8 mouse cellular contexts compared by ENCODE assay signal in the genomic region with DNA sequence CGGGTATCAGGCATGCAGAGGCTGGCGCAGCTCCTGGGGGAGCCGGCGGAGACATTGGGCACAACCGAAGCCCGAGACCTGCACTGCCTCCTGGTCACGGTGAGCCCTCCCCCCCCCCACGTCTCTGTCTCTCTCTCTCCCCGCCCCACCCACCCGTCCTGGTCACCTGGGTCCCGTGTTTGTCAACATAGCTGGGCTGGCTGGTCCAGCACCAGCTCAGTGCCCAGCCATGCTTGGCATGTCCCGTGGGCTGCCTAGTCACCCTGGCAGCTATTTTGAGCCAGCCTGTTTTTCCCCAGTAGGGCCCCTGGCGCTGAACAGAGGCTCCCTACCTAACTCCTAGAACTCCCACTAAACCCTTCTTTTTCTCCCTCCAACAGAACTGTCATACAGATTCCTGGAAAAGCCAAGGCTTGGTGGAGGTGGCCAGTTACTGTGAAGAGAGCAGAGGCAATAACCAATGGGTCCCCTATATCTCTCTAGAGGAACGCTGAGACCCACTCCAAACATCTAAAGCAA. TPM values are rescaled to one million over a fixed set of nuclear protein-coding genes. Genes with fewer than 3 reads are reported as not detected.
A peak's percentile ranks its signal among the peaks of the same experiment; 100 is the strongest.
DNase-seq lines count a peak whose midpoint lies in the region; ATAC-seq and TF ChIP-seq lines count a peak whose summit lies in the region.

No protein-coding gene starts in this region.

- peaks cover 8% of the 10 kb centered on the region for H3K36me3 ChIP-seq in E14TG2a.4 (ENCODE audit: insufficient read depth, low read length)
- H3K36me3 ChIP-seq in forebrain, embryonic 16.5 days (ENCODE audit: control insufficient read depth, insufficient read depth), result no peaks in the 10 kb centered on the region
- no peaks in the 10 kb centered on the region; the same call in 1 of the 2 replicates for H3K36me3 ChIP-seq in intestine, embryonic 16.5 days (ENCODE audit: control insufficient read depth, insufficient read depth, low read length)
- no peaks in the 10 kb centered on the region for H3K36me3 ChIP-seq in midbrain, embryonic 10.5 days

- under 1% methylated on average over 12 of the region's 14 CpGs for WGBS in forebrain, embryonic 16.5 days
- WGBS in intestine, embryonic 16.5 days, result 12% methylated on average over 14 of the region's 14 CpGs
- 4% methylated on average over 13 of the region's 14 CpGs for WGBS in midbrain, embryonic 10.5 days

- peak overlapping the region; percentile 90 for H3K4me3 ChIP-seq in E14TG2a.4 (replicated peaks; ENCODE audit: low read length)
- H3K4me3 ChIP-seq in forebrain, embryonic 16.5 days (replicated peaks; ENCODE audit: low read length), result peak overlapping the region; percentile 39
- peak overlapping the region; percentile 68 for H3K4me3 ChIP-seq in intestine, embryonic 16.5 days (ENCODE audit: low read length)
- H3K4me3 ChIP-seq in midbrain, embryonic 10.5 days, result peak overlapping the region; percentile 65

- H3K9me3 ChIP-seq in E14TG2a.4 (ENCODE audit: low read length), result no peaks in the 10 kb centered on the region
- no peaks in the 10 kb centered on the region for H3K9me3 ChIP-seq in forebrain, embryonic 16.5 days (ENCODE audit: control insufficient read depth, low read length)
- H3K9me3 ChIP-seq in intestine, embryonic 16.5 days (ENCODE audit: control insufficient read depth, low read length), result no peaks in the 10 kb centered on the region
- no peaks in the 10 kb centered on the region for H3K9me3 ChIP-seq in midbrain, embryonic 10.5 days (replicated peaks)

- H3K4me1 ChIP-seq in E14TG2a.4 (replicated peaks; ENCODE audit: low read depth, low read length), result peaks cover 94% of the 10 kb centered on the region
- H3K4me1 ChIP-seq in forebrain, embryonic 16.5 days (replicated peaks; ENCODE audit: control insufficient read depth, insufficient read depth, low read length), result peaks cover 57% of the 10 kb centered on the region
- H3K4me1 ChIP-seq in intestine, embryonic 16.5 days (ENCODE audit: control insufficient read depth, insufficient read depth, low read length), result peaks cover 48% of the 10 kb centered on the region
- H3K4me1 ChIP-seq in midbrain, embryonic 10.5 days, result peaks cover 87% of the 10 kb centered on the region

- H3K27ac ChIP-seq in forebrain, embryonic 16.5 days (ENCODE audit: low read length), result no peak overlapping the region
- no peak overlapping the region for H3K27ac ChIP-seq in intestine, embryonic 16.5 days (ENCODE audit: low read length)
- H3K27ac ChIP-seq in midbrain, embryonic 10.5 days (replicated peaks), result no peak overlapping the region

- DNase-seq in cerebellum, postnatal 25 days, result peak; percentile 63 to 71
- DNase-seq in midbrain, embryonic 10.5 days (ENCODE audit: low spot score), result peak; percentile 34
- no peak for DNase-seq in yolk sac, embryonic 10.5 days (ENCODE audit: low spot score)

- peak overlapping the region; percentile 68 for H3K4me2 ChIP-seq in forebrain, embryonic 16.5 days (ENCODE audit: low read length)
- peak overlapping the region; percentile 90 for H3K4me2 ChIP-seq in intestine, embryonic 16.5 days (ENCODE audit: low read depth, low read length)

- TF ChIP-seq CTCF in E14TG2a.4 (conservative IDR thresholded peaks at IDR 0.05; ENCODE audit: low read length), result no peak

- ATAC-seq in cerebellum, adult (ENCODE audit: insufficient number of reproducible peaks, low FRiP score, low TSS enrichment), result no peak
- no peak for ATAC-seq in forebrain, embryonic 16.5 days
- no peak for ATAC-seq in intestine, embryonic 16.5 days
- no peak for ATAC-seq in megakaryocyte progenitor cell, adult 5-6 weeks (replicated peaks; ENCODE audit: poor library complexity)

- H3K9ac ChIP-seq in forebrain, embryonic 16.5 days (replicated peaks; ENCODE audit: low read depth, low read length), result 0 out of 2 replicates have a peak overlapping the region, but pooled peaks have one; percentile 23
- peak overlapping the region; percentile 74 for H3K9ac ChIP-seq in intestine, embryonic 16.5 days (ENCODE audit: low read depth, low read length)

- H3K27me3 ChIP-seq in E14TG2a.4 (ENCODE audit: insufficient read depth, low read length), result peaks cover 50% of the 10 kb centered on the region
- peaks cover 35% of the 10 kb centered on the region for H3K27me3 ChIP-seq in forebrain, embryonic 16.5 days (replicated peaks; ENCODE audit: control insufficient read depth, insufficient read depth, low read length)
- H3K27me3 ChIP-seq in intestine, embryonic 16.5 days (replicated peaks; ENCODE audit: control insufficient read depth, insufficient read depth, low read length), result 0 out of 2 replicates have a peak, but pooled peaks cover 3% of the 10 kb centered on the region
- peaks cover 68% of the 10 kb centered on the region for H3K27me3 ChIP-seq in midbrain, embryonic 10.5 days (ENCODE audit: low read depth, poor library complexity, severe bottlenecking)

RNA-seq across cellular contexts. Expression of a gene that starts 1.3 kb away (rescaled TPM):
- polyA plus RNA-seq in forebrain, embryonic 16.5 days (2015; fragmentation: Nextera tagmentation; extraction: Ambion mirVana), result 5.8 and 7.0 TPM in 2 replicates
- 26.5 and 29.1 TPM in 2 replicates for polyA plus RNA-seq in intestine, embryonic 16.5 days (2015; fragmentation: Nextera tagmentation; extraction: Ambion mirVana)
- 6.1 and 9.2 TPM in 2 replicates for polyA plus RNA-seq in midbrain, embryonic 10.5 days (2016; fragmentation: Nextera tagmentation; extraction: Ambion mirVana)
- 18.7 and 20.7 TPM in 2 replicates for total RNA-seq in megakaryocyte progenitor cell, adult 5-6 weeks (2015)
- total RNA-seq in megakaryocyte progenitor cell, adult 5-6 weeks (2017), result 17.6 and 17.9 TPM in 2 replicates

RNA-seq across cellular contexts. Expression of a gene that starts 13.2 kb away (rescaled TPM):
- polyA plus RNA-seq in forebrain, embryonic 16.5 days (2015; fragmentation: Nextera tagmentation; extraction: Ambion mirVana), result 53.2 and 59.8 TPM in 2 replicates
- 38.6 and 41.0 TPM in 2 replicates for polyA plus RNA-seq in intestine, embryonic 16.5 days (2015; fragmentation: Nextera tagmentation; extraction: Ambion mirVana)
- polyA plus RNA-seq in midbrain, embryonic 10.5 days (2016; fragmentation: Nextera tagmentation; extraction: Ambion mirVana), result 77.9 and 84.7 TPM in 2 replicates
- total RNA-seq in megakaryocyte progenitor cell, adult 5-6 weeks (2015), result 11.7 and 13.9 TPM in 2 replicates
- total RNA-seq in megakaryocyte progenitor cell, adult 5-6 weeks (2017), result 49.3 and 56.9 TPM in 2 replicates

RNA-seq across cellular contexts. Expression of a gene that starts 30.4 kb away (rescaled TPM):
- 298 and 299 TPM in 2 replicates for polyA plus RNA-seq in forebrain, embryonic 16.5 days (2015; fragmentation: Nextera tagmentation; extraction: Ambion mirVana)
- polyA plus RNA-seq in intestine, embryonic 16.5 days (2015; fragmentation: Nextera tagmentation; extraction: Ambion mirVana), result 390 and 410 TPM in 2 replicates
- polyA plus RNA-seq in midbrain, embryonic 10.5 days (2016; fragmentation: Nextera tagmentation; extraction: Ambion mirVana), result 335 and 382 TPM in 2 replicates
- 132 and 150 TPM in 2 replicates for total RNA-seq in megakaryocyte progenitor cell, adult 5-6 weeks (2015)
- 55.3 and 100 TPM in 2 replicates for total RNA-seq in megakaryocyte progenitor cell, adult 5-6 weeks (2017)

RNA-seq across cellular contexts. Expression of a gene that starts 59.6 kb away (rescaled TPM):
- polyA plus RNA-seq in forebrain, embryonic 16.5 days (2015; fragmentation: Nextera tagmentation; extraction: Ambion mirVana), result 0.24 and 0.25 TPM in 2 replicates
- polyA plus RNA-seq in intestine, embryonic 16.5 days (2015; fragmentation: Nextera tagmentation; extraction: Ambion mirVana), result 0.06 TPM in 1 of 2 replicates, not detected in the other
- polyA plus RNA-seq in midbrain, embryonic 10.5 days (2016; fragmentation: Nextera tagmentation; extraction: Ambion mirVana), result 0.02 and 0.09 TPM in 2 replicates
- total RNA-seq in megakaryocyte progenitor cell, adult 5-6 weeks (2015), result not detected in 2 replicates
- not detected in 2 replicates for total RNA-seq in megakaryocyte progenitor cell, adult 5-6 weeks (2017)

Comparison
In these comparisons a context has a peak if more than half of its experiments do, and no peak if none do; other contexts are left out.
1. H3K4me3 ChIP-seq: peak in every context shown above with its lines; median percentile 90 in E14TG2a.4; 68 in intestine, embryonic 16.5 days; 65 in midbrain, embryonic 10.5 days; 39 in forebrain, embryonic 16.5 days.